Mouse (Mus musculus): ENCODE results near the gene B4galt4. TPM values are rescaled to one million over a fixed set of nuclear protein-coding genes. Genes with fewer than 3 reads are reported as not detected.

The B4galt4 gene
- polyA plus RNA-seq, 1 experiment from 2014 or later, result 28.8 TPM

GRCm38 (mm10) chr16:38756572-38756971 is 14.5 kb downstream of the B4galt4 start:
- DNase-seq (ENCODE audit: low spot score), result no peak
- Histone ChIP-seq H3K4me1 (replicated peaks; ENCODE audit: insufficient read depth, low read length) (peaks cover 4% of the 10 kb centered on the region), H3K27me3 (ENCODE audit: insufficient read depth, low read length) (no peaks in the 10 kb centered on the region), H3K9ac (ENCODE audit: low read depth, low read length) (no peak overlapping the region), H3K4me2 (ENCODE audit: low read length) (no peak overlapping the region), H3K36me3 (ENCODE audit: insufficient read depth, low read length) (0 out of 2 replicates have a peak, but pooled peaks cover 4% of the 10 kb centered on the region), H3K27ac (no peak overlapping the region), H3K4me3 (replicated peaks; ENCODE audit: low read depth, low read length) (no peak overlapping the region), H3K9me3 (replicated peaks; ENCODE audit: low read length) (no peaks in the 10 kb centered on the region)
- TF ChIP-seq CTCF (IDR thresholded peaks at IDR 0.05; ENCODE audit: low read depth), result no peak
- whole genome bisulfite sequencing, result 64% methylated on average over 4 of the region's 4 CpGs
- 0 out of 2 replicates have a peak, but pooled peaks have one; percentile 40 for ATAC-seq (replicated peaks; ENCODE audit: low FRiP score, low read depth)

GRCm38 (mm10) chr16:38757626-38758025 is 15.6 kb downstream of the B4galt4 start:
- H3K4me1 ChIP-seq (replicated peaks; ENCODE audit: insufficient read depth, low read length), result peaks cover 4% of the 10 kb centered on the region
- no peaks in the 10 kb centered on the region for H3K27me3 ChIP-seq (ENCODE audit: insufficient read depth, low read length)
- no peaks in the 10 kb centered on the region for H3K9me3 ChIP-seq (replicated peaks; ENCODE audit: low read length)
- DNase-seq (ENCODE audit: low spot score), result no peak
- no peak for TF ChIP-seq CTCF (IDR thresholded peaks at IDR 0.05; ENCODE audit: low read depth)
- 93% methylated on average over 19 of the region's 19 CpGs for WGBS
- H3K27ac ChIP-seq, result peak overlapping the region; percentile 25; the same call in 1 of the 2 replicates
- ATAC-seq (replicated peaks; ENCODE audit: low FRiP score, low read depth), result no peak
- H3K4me2 ChIP-seq (ENCODE audit: low read length), result no peak overlapping the region
- 0 out of 2 replicates have a peak, but pooled peaks cover 4% of the 10 kb centered on the region for H3K36me3 ChIP-seq (ENCODE audit: insufficient read depth, low read length)
- no peak overlapping the region for H3K4me3 ChIP-seq (replicated peaks; ENCODE audit: low read depth, low read length)
- no peak overlapping the region for H3K9ac ChIP-seq (ENCODE audit: low read depth, low read length)

GRCm38 (mm10) chr16:38758104-38758861 is 16.2 kb downstream of the B4galt4 start:
- ATAC-seq (replicated peaks; ENCODE audit: low FRiP score, low read depth), result no peak
- no peak overlapping the region for H3K4me2 ChIP-seq (ENCODE audit: low read length)
- peak overlapping the region; percentile 28 for H3K27ac ChIP-seq
- no peak overlapping the region for H3K9ac ChIP-seq (ENCODE audit: low read depth, low read length)
- WGBS, result 75% methylated on average over 12 of the region's 12 CpGs
- H3K4me3 ChIP-seq (replicated peaks; ENCODE audit: low read depth, low read length), result no peak overlapping the region
- H3K9me3 ChIP-seq (replicated peaks; ENCODE audit: low read length), result no peaks in the 10 kb centered on the region
- DNase-seq (ENCODE audit: low spot score), result peak; percentile 28
- 0 out of 2 replicates have a peak, but pooled peaks cover 4% of the 10 kb centered on the region for H3K36me3 ChIP-seq (ENCODE audit: insufficient read depth, low read length)
- peaks cover 4% of the 10 kb centered on the region for H3K4me1 ChIP-seq (replicated peaks; ENCODE audit: insufficient read depth, low read length)
- no peak for TF ChIP-seq CTCF (IDR thresholded peaks at IDR 0.05; ENCODE audit: low read depth)
- no peaks in the 10 kb centered on the region for H3K27me3 ChIP-seq (ENCODE audit: insufficient read depth, low read length)

GRCm38 (mm10) chr16:38760239-38760638 is 18.2 kb downstream of the B4galt4 start:
- Histone ChIP-seq H3K4me2 (ENCODE audit: low read length) (no peak overlapping the region), H3K36me3 (ENCODE audit: insufficient read depth, low read length) (0 out of 2 replicates have a peak, but pooled peaks cover 2% of the 10 kb centered on the region), H3K4me3 (replicated peaks; ENCODE audit: low read depth, low read length) (no peak overlapping the region), H3K9ac (ENCODE audit: low read depth, low read length) (no peak overlapping the region), H3K4me1 (replicated peaks; ENCODE audit: insufficient read depth, low read length) (peaks cover 4% of the 10 kb centered on the region), H3K9me3 (replicated peaks; ENCODE audit: low read length) (no peaks in the 10 kb centered on the region), H3K27me3 (ENCODE audit: insufficient read depth, low read length) (no peaks in the 10 kb centered on the region), H3K27ac (peak overlapping the region; percentile 21; the same call in 1 of the 2 replicates)
- ATAC-seq (replicated peaks; ENCODE audit: low FRiP score, low read depth) (0 out of 2 replicates have a peak, but pooled peaks have one; percentile 38), DNase-seq (ENCODE audit: low spot score) (no peak)
- 84% methylated on average over 5 of the region's 5 CpGs for WGBS
- TF ChIP-seq CTCF (IDR thresholded peaks at IDR 0.05; ENCODE audit: low read depth), result no peak

GRCm38 (mm10) chr16:38760834-38761375 is 18.8 kb downstream of the B4galt4 start:
- WGBS, result 73% methylated on average over 6 of the region's 6 CpGs
- no peak overlapping the region for H3K9ac ChIP-seq (ENCODE audit: low read depth, low read length)
- H3K27me3 ChIP-seq (ENCODE audit: insufficient read depth, low read length), result no peaks in the 10 kb centered on the region
- H3K4me3 ChIP-seq (replicated peaks; ENCODE audit: low read depth, low read length), result no peak overlapping the region
- no peak for TF ChIP-seq CTCF (IDR thresholded peaks at IDR 0.05; ENCODE audit: low read depth)
- H3K4me1 ChIP-seq (replicated peaks; ENCODE audit: insufficient read depth, low read length), result peaks cover 1% of the 10 kb centered on the region; the same call in 1 of the 2 replicates
- no peak for ATAC-seq (replicated peaks; ENCODE audit: low FRiP score, low read depth)
- H3K4me2 ChIP-seq (ENCODE audit: low read length), result no peak overlapping the region
- no peaks in the 10 kb centered on the region for H3K9me3 ChIP-seq (replicated peaks; ENCODE audit: low read length)
- DNase-seq (ENCODE audit: low spot score), result no peak
- 0 out of 2 replicates have a peak overlapping the region, but pooled peaks have one; percentile 21 for H3K27ac ChIP-seq
- H3K36me3 ChIP-seq (ENCODE audit: insufficient read depth, low read length), result 0 out of 2 replicates have a peak, but pooled peaks cover 2% of the 10 kb centered on the region

GRCm38 (mm10) chr16:38761972-38762371 is 19.9 kb downstream of the B4galt4 start:
- no peak overlapping the region for H3K4me3 ChIP-seq (replicated peaks; ENCODE audit: low read depth, low read length)
- DNase-seq (ENCODE audit: low spot score) (no peak), ATAC-seq (replicated peaks; ENCODE audit: low FRiP score, low read depth) (no peak)
- WGBS, result 78% methylated on average over 5 of the region's 5 CpGs
- no peak overlapping the region for H3K9ac ChIP-seq (ENCODE audit: low read depth, low read length)
- no peaks in the 10 kb centered on the region for H3K27me3 ChIP-seq (ENCODE audit: insufficient read depth, low read length)
- H3K4me1 ChIP-seq (replicated peaks; ENCODE audit: insufficient read depth, low read length), result no peaks in the 10 kb centered on the region
- peak overlapping the region; percentile 8; the same call in 1 of the 2 replicates for H3K27ac ChIP-seq
- H3K36me3 ChIP-seq (ENCODE audit: insufficient read depth, low read length), result 0 out of 2 replicates have a peak, but pooled peaks cover 6% of the 10 kb centered on the region
- H3K9me3 ChIP-seq (replicated peaks; ENCODE audit: low read length), result no peaks in the 10 kb centered on the region
- H3K4me2 ChIP-seq (ENCODE audit: low read length), result no peak overlapping the region
- no peak for TF ChIP-seq CTCF (IDR thresholded peaks at IDR 0.05; ENCODE audit: low read depth)

Data from kidney, postnatal 0 days (tissue).